Mouse (Mus musculus) hindbrain, embryonic 10.5 days (tissue): ENCODE data around the gene Ccdc159. TPM values are rescaled to one million over a fixed set of nuclear protein-coding genes. Genes with fewer than 3 reads are reported as not detected.

Experiments used
- DNase-seq: peaks from one replicate; pipeline ENCODE4 v3.0.0-alpha.2; 2017; ENCODE audit warnings: low spot score
- H3K27ac ChIP-seq: fragments of 300-500 bp; sonication (generic); 2 replicates; pipeline ENCODE4 v1.5.1; 2016; ENCODE audit warnings: mild to moderate bottlenecking, moderate library complexity
- H3K27me3 ChIP-seq: fragments of 300-500 bp; sonication (generic); 2 replicates; pipeline ENCODE4 v1.6.1; 2016; ENCODE audit warnings: mild to moderate bottlenecking; ENCODE audit not compliant: poor library complexity, insufficient read depth, severe bottlenecking
- H3K36me3 ChIP-seq: fragments of 300-500 bp; sonication (generic); 2 replicates; pipeline ENCODE4 v1.6.1; 2016; ENCODE audit warnings: mild to moderate bottlenecking, moderate library complexity
- H3K4me1 ChIP-seq: fragments of 300-500 bp; sonication (generic); replicated peaks from 2 replicates; pipeline ENCODE4 v1.6.1; 2016; ENCODE audit warnings: mild to moderate bottlenecking
- H3K4me3 ChIP-seq: fragments of 300-500 bp; sonication (generic); 2 replicates; pipeline ENCODE4 v1.5.1; 2016; ENCODE audit warnings: mild to moderate bottlenecking, moderate library complexity
- H3K9me3 ChIP-seq: fragments of 300-500 bp; sonication (generic); 2 replicates; pipeline ENCODE4 v1.6.1; 2016; ENCODE audit warnings: mild to moderate bottlenecking, moderate library complexity
- WGBS: fragments of 180-500 bp; shearing (Covaris S2); methylation state at CpG from one replicate; pipeline ENCODE4 v1.1.7; 2016; 5-methylcytosine and 5-hydroxymethylcytosine counted together
- polyA plus RNA-seq: library from polyadenylated mRNA; unstranded; fragments of >200 nt; fragmentation: Nextera tagmentation; extraction: Ambion mirVana; gene quantifications from 2 replicates; pipeline ENCODE4 v1.2.1, GENCODE M21; 2016

The Ccdc159 gene
- polyA plus RNA-seq, result 4.2 and 5.1 TPM in 2 replicates

GRCm38 (mm10) chr9:21927208-21927753 is at the start of gene Ccdc159, which contains the start of gene Tmem205:
TSS of gene Ccdc159 (plus strand) at chr9:21927471.
TSS of gene Tmem205 (minus strand) at chr9:21927556.
- under 1% methylated on average over 28 of the region's 28 CpGs for WGBS
- DNase-seq, result peak; percentile 96
- no peaks in the 10 kb centered on the region for H3K9me3 ChIP-seq
- H3K36me3 ChIP-seq, result peaks cover 15% of the 10 kb centered on the region
- H3K27me3 ChIP-seq, result no peaks in the 10 kb centered on the region
- H3K27ac ChIP-seq, result peak within 1 kb of the TSS; percentile 84
- H3K4me3 ChIP-seq, result peak within 1 kb of the TSS; percentile 64
- H3K4me1 ChIP-seq, result peaks cover 16% of the 10 kb centered on the region

- 62% methylated on average over 3 of the region's 3 CpGs for WGBS
- no peaks in the 10 kb centered on the region for H3K27me3 ChIP-seq
- no peak overlapping the region for H3K27ac ChIP-seq
- no peak for DNase-seq
- H3K4me3 ChIP-seq, result no peak overlapping the region
- H3K4me1 ChIP-seq, result no peaks in the 10 kb centered on the region
- H3K36me3 ChIP-seq, result no peaks in the 10 kb centered on the region
- H3K9me3 ChIP-seq, result peaks cover 7% of the 10 kb centered on the region; the same call in 1 of the 2 replicates
Measured at GRCm38 (mm10) chr9:21889229-21889628, 38.0 kb upstream of the Ccdc159 start.

- H3K9me3 ChIP-seq, result no peaks in the 10 kb centered on the region
- 16% methylated on average over 10 of the region's 10 CpGs for WGBS
- peaks cover 4% of the 10 kb centered on the region; the same call in 1 of the 2 replicates for H3K4me1 ChIP-seq
- H3K27me3 ChIP-seq, result peaks cover 19% of the 10 kb centered on the region
- H3K36me3 ChIP-seq, result no peaks in the 10 kb centered on the region
- peak overlapping the region; percentile 50 for H3K27ac ChIP-seq
- peak; percentile 61 for DNase-seq
- peak overlapping the region; percentile 54 for H3K4me3 ChIP-seq
Measured at GRCm38 (mm10) chr9:21901223-21901820, 25.9 kb upstream of the Ccdc159 start.

- Histone ChIP-seq H3K4me1 (peaks cover 4% of the 10 kb centered on the region; the same call in 1 of the 2 replicates), H3K36me3 (no peaks in the 10 kb centered on the region)
Measured at GRCm38 (mm10) chr9:21904031-21904430, 23.2 kb upstream of the Ccdc159 start.

GRCm38 (mm10) chr9:21908216-21908615 is 19.1 kb upstream of the Ccdc159 start:
- no peak for DNase-seq
- no peaks in the 10 kb centered on the region for H3K9me3 ChIP-seq
- H3K27me3 ChIP-seq, result peaks cover 10% of the 10 kb centered on the region; the same call in 1 of the 2 replicates
- H3K4me1 ChIP-seq, result no peaks in the 10 kb centered on the region
- no peak overlapping the region for H3K27ac ChIP-seq
- no peak overlapping the region for H3K4me3 ChIP-seq
- WGBS, result 77% methylated on average over 11 of the region's 11 CpGs
- H3K36me3 ChIP-seq, result no peaks in the 10 kb centered on the region

More at GRCm38 (mm10) chr9:21904031-21904430, 23.2 kb upstream of the Ccdc159 start:
- Histone ChIP-seq H3K9me3 (no peaks in the 10 kb centered on the region), H3K27me3 (peaks cover 16% of the 10 kb centered on the region), H3K4me3 (no peak overlapping the region), H3K27ac (no peak overlapping the region)
- no peak for DNase-seq
- WGBS, result 95% methylated on average over 4 of the region's 4 CpGs

- H3K36me3 ChIP-seq, result no peaks in the 10 kb centered on the region
- no peaks in the 10 kb centered on the region for H3K4me1 ChIP-seq
- H3K27me3 ChIP-seq, result peaks cover 14% of the 10 kb centered on the region; the same call in 1 of the 2 replicates
- H3K4me3 ChIP-seq, result no peak overlapping the region
- DNase-seq, result no peak
- H3K27ac ChIP-seq, result no peak overlapping the region
- H3K9me3 ChIP-seq, result no peaks in the 10 kb centered on the region
- WGBS, result 77% methylated on average over 10 of the region's 10 CpGs
Measured at GRCm38 (mm10) chr9:21909474-21910223, 17.6 kb upstream of the Ccdc159 start.

- WGBS, result 68% methylated on average over 3 of the region's 3 CpGs
- H3K4me3 ChIP-seq, result peak overlapping the region; percentile 75
- peaks cover 39% of the 10 kb centered on the region for H3K27me3 ChIP-seq
- no peaks in the 10 kb centered on the region for H3K9me3 ChIP-seq
- H3K4me1 ChIP-seq, result peaks cover 14% of the 10 kb centered on the region
- H3K27ac ChIP-seq, result peak overlapping the region; percentile 82
- no peak for DNase-seq
- peaks cover 4% of the 10 kb centered on the region; the same call in 1 of the 2 replicates for H3K36me3 ChIP-seq
Measured at GRCm38 (mm10) chr9:21916851-21917492, 10.3 kb upstream of the Ccdc159 start.

GRCm38 (mm10) chr9:21917493-21918034 is 9.7 kb upstream of the Ccdc159 start:
- Histone ChIP-seq H3K4me3 (peak overlapping the region; percentile 75), H3K36me3 (peaks cover 6% of the 10 kb centered on the region; the same call in 1 of the 2 replicates), H3K4me1 (peaks cover 14% of the 10 kb centered on the region), H3K9me3 (no peaks in the 10 kb centered on the region), H3K27me3 (peaks cover 39% of the 10 kb centered on the region), H3K27ac (peak overlapping the region; percentile 82)
- no peak for DNase-seq
- 3% methylated on average over 35 of the region's 35 CpGs for WGBS

- H3K36me3 ChIP-seq, result peaks cover 8% of the 10 kb centered on the region; the same call in 1 of the 2 replicates
- H3K4me1 ChIP-seq, result peaks cover 14% of the 10 kb centered on the region
- WGBS, result 1% methylated on average over 36 of the region's 36 CpGs
- DNase-seq, result peak; percentile 97
- H3K4me3 ChIP-seq, result peak within 1 kb of the TSS; percentile 75
- H3K9me3 ChIP-seq, result no peaks in the 10 kb centered on the region
- peaks cover 39% of the 10 kb centered on the region for H3K27me3 ChIP-seq
- peak within 1 kb of the TSS; percentile 82 for H3K27ac ChIP-seq
Measured at GRCm38 (mm10) chr9:21918035-21918592, 9.2 kb upstream of the Ccdc159 start, which contains the start of gene Rab3d. TSS of gene Rab3d (minus strand) at chr9:21918192.

GRCm38 (mm10) chr9:21918692-21919384 is 8.4 kb upstream of the Ccdc159 start:
- peaks cover 39% of the 10 kb centered on the region for H3K27me3 ChIP-seq
- no peak for DNase-seq
- H3K4me3 ChIP-seq, result peak overlapping the region; percentile 75; the same call in 1 of the 2 replicates
- peaks cover 14% of the 10 kb centered on the region for H3K4me1 ChIP-seq
- peaks cover 8% of the 10 kb centered on the region; the same call in 1 of the 2 replicates for H3K36me3 ChIP-seq
- no peaks in the 10 kb centered on the region for H3K9me3 ChIP-seq
- WGBS, result 21% methylated on average over 5 of the region's 5 CpGs
- no peak overlapping the region for H3K27ac ChIP-seq

GRCm38 (mm10) chr9:21923036-21923435 is 4.2 kb upstream of the Ccdc159 start:
- peaks cover 23% of the 10 kb centered on the region for H3K4me1 ChIP-seq
- no peaks in the 10 kb centered on the region for H3K27me3 ChIP-seq
- 89% methylated on average over 4 of the region's 4 CpGs for WGBS
- no peak overlapping the region for H3K4me3 ChIP-seq
- H3K9me3 ChIP-seq, result no peaks in the 10 kb centered on the region
- DNase-seq, result no peak
- H3K27ac ChIP-seq, result no peak overlapping the region
- peaks cover 19% of the 10 kb centered on the region for H3K36me3 ChIP-seq
